Mouse (Mus musculus) limb, embryonic 13.5 days (tissue): ENCODE results near the gene Zer1. TPM values are rescaled to one million over a fixed set of nuclear protein-coding genes. Genes with fewer than 3 reads are reported as not detected.

Experiments used
- ATAC-seq: fragments of 200-750 bp; cut with Nextera tagmentation; 2 replicates; pipeline ENCODE4 v1.8.0; 2017; ENCODE audit warnings: low read depth, moderate number of reproducible peaks, moderate TSS enrichment; ENCODE audit not compliant: low FRiP score
- H3K27ac ChIP-seq: fragments of 300-500 bp; sonication (generic); 2 replicates; pipeline ENCODE4 v1.5.1; 2015; ENCODE audit warnings: inconsistent platforms, mild to moderate bottlenecking, moderate library complexity
- H3K27me3 ChIP-seq: fragments of 300-500 bp; sonication (generic); 2 replicates; pipeline ENCODE4 v1.6.1; 2015; ENCODE audit warnings: mild to moderate bottlenecking, inconsistent platforms
- H3K36me3 ChIP-seq: fragments of 300-500 bp; sonication (generic); 2 replicates; pipeline ENCODE4 v1.6.1; 2015; ENCODE audit warnings: inconsistent platforms, mild to moderate bottlenecking, moderate library complexity
- H3K4me1 ChIP-seq: fragments of 300-500 bp; sonication (generic); 2 replicates; pipeline ENCODE4 v1.6.1; 2015; ENCODE audit warnings: inconsistent platforms
- H3K4me2 ChIP-seq: fragments of 300-500 bp; sonication (generic); replicated peaks from 2 replicates; pipeline ENCODE4 v1.6.1; 2015; ENCODE audit warnings: inconsistent platforms, mild to moderate bottlenecking, moderate library complexity
- H3K4me3 ChIP-seq: fragments of 300-500 bp; sonication (generic); 2 replicates; pipeline ENCODE4 v1.5.1; 2015; ENCODE audit warnings: moderate library complexity, mild to moderate bottlenecking, inconsistent platforms
- H3K9ac ChIP-seq: fragments of 300-500 bp; sonication (generic); 2 replicates; pipeline ENCODE4 v1.6.1; 2015; ENCODE audit warnings: mild to moderate bottlenecking, inconsistent platforms
- H3K9me3 ChIP-seq: fragments of 300-500 bp; sonication (generic); 2 replicates; pipeline ENCODE4 v1.6.1; 2016; ENCODE audit warnings: inconsistent platforms
- WGBS: fragments of 180-500 bp; shearing (Covaris S2); methylation state at CpG from one replicate; pipeline ENCODE4 v1.1.7; 2015; 5-methylcytosine and 5-hydroxymethylcytosine counted together
- polyA plus RNA-seq: library from polyadenylated mRNA; unstranded; fragments of >200 nt; fragmentation: Nextera tagmentation; extraction: Ambion mirVana; gene quantifications from 2 replicates; pipeline ENCODE4 v1.2.1, GENCODE M21; 2015

Gene Zer1
- polyA plus RNA-seq, 1 experiment from 2014 or later, result 11.2 TPM

GRCm38 (mm10) chr2:30120269-30120668, 4.1 kb downstream of the Zer1 start:
- no peak overlapping the region for H3K4me3 ChIP-seq
- WGBS, result 83% methylated on average over 4 of the region's 4 CpGs
- no peak overlapping the region for H3K9ac ChIP-seq
- H3K4me1 ChIP-seq, result peaks cover 20% of the 10 kb centered on the region
- H3K9me3 ChIP-seq, result no peaks in the 10 kb centered on the region
- no peak overlapping the region for H3K4me2 ChIP-seq
- no peaks in the 10 kb centered on the region for H3K27me3 ChIP-seq
- H3K27ac ChIP-seq, result no peak overlapping the region
- ATAC-seq, result no peak
- H3K36me3 ChIP-seq, result peaks cover 12% of the 10 kb centered on the region

- H3K9me3 ChIP-seq, result no peaks in the 10 kb centered on the region
- WGBS, result 39% methylated on average over 6 of the region's 6 CpGs
- peaks cover 16% of the 10 kb centered on the region for H3K4me1 ChIP-seq
Measured at GRCm38 (mm10) chr2:30119641-30120051, 4.7 kb downstream of the Zer1 start.

GRCm38 (mm10) chr2:30112564-30112963, 11.8 kb downstream of the Zer1 start:
- Histone ChIP-seq H3K27me3 (no peaks in the 10 kb centered on the region), H3K27ac (no peak overlapping the region), H3K4me3 (no peak overlapping the region), H3K9me3 (no peaks in the 10 kb centered on the region), H3K36me3 (peaks cover 64% of the 10 kb centered on the region), H3K9ac (no peak overlapping the region), H3K4me1 (no peaks in the 10 kb centered on the region), H3K4me2 (no peak overlapping the region)
- WGBS, result 87% methylated on average over 5 of the region's 5 CpGs
- no peak for ATAC-seq

More at GRCm38 (mm10) chr2:30119641-30120051, 4.7 kb downstream of the Zer1 start:
- H3K27me3 ChIP-seq, result no peaks in the 10 kb centered on the region
- no peak overlapping the region for H3K27ac ChIP-seq
- H3K4me3 ChIP-seq, result no peak overlapping the region
- H3K4me2 ChIP-seq, result no peak overlapping the region
- H3K9ac ChIP-seq, result no peak overlapping the region
- ATAC-seq, result no peak
- peaks cover 16% of the 10 kb centered on the region for H3K36me3 ChIP-seq

- Histone ChIP-seq H3K36me3 (peaks cover 74% of the 10 kb centered on the region), H3K27ac (no peak overlapping the region), H3K27me3 (no peaks in the 10 kb centered on the region), H3K9me3 (no peaks in the 10 kb centered on the region), H3K4me1 (no peaks in the 10 kb centered on the region), H3K9ac (no peak overlapping the region), H3K4me2 (no peak overlapping the region), H3K4me3 (no peak overlapping the region)
- WGBS, result 87% methylated on average over 2 of the region's 2 CpGs
- no peak for ATAC-seq
Measured at GRCm38 (mm10) chr2:30111500-30111899, 12.9 kb downstream of the Zer1 start.

- peaks cover 99% of the 10 kb centered on the region for H3K36me3 ChIP-seq
- 93% methylated on average over 4 of the region's 4 CpGs for WGBS
- H3K9ac ChIP-seq, result no peak overlapping the region; the same call in 1 of the 2 replicates
- no peak overlapping the region for H3K27ac ChIP-seq
- no peaks in the 10 kb centered on the region for H3K4me1 ChIP-seq
- H3K4me3 ChIP-seq, result no peak overlapping the region
- H3K27me3 ChIP-seq, result no peaks in the 10 kb centered on the region
- H3K4me2 ChIP-seq, result no peak overlapping the region
- ATAC-seq, result no peak
- H3K9me3 ChIP-seq, result no peaks in the 10 kb centered on the region
Measured at GRCm38 (mm10) chr2:30108260-30108659, 16.1 kb downstream of the Zer1 start.

- 94% methylated on average over 5 of the region's 5 CpGs for WGBS
- H3K9me3 ChIP-seq, result no peaks in the 10 kb centered on the region
- H3K4me2 ChIP-seq, result no peak overlapping the region
- no peak overlapping the region for H3K4me3 ChIP-seq
- no peaks in the 10 kb centered on the region for H3K27me3 ChIP-seq
- H3K27ac ChIP-seq, result no peak overlapping the region; the same call in 1 of the 2 replicates
- peaks cover 99% of the 10 kb centered on the region for H3K36me3 ChIP-seq
- ATAC-seq, result no peak
- H3K9ac ChIP-seq, result no peak overlapping the region
- no peaks in the 10 kb centered on the region for H3K4me1 ChIP-seq
Measured at GRCm38 (mm10) chr2:30107646-30108045, 16.7 kb downstream of the Zer1 start.

GRCm38 (mm10) chr2:30106364-30106763, 18.0 kb downstream of the Zer1 start:
- no peak for ATAC-seq
- Histone ChIP-seq H3K27me3 (no peaks in the 10 kb centered on the region), H3K9ac (no peak overlapping the region), H3K4me2 (no peak overlapping the region), H3K36me3 (peaks cover 100% of the 10 kb centered on the region), H3K4me1 (no peaks in the 10 kb centered on the region), H3K27ac (no peak overlapping the region), H3K4me3 (no peak overlapping the region), H3K9me3 (no peaks in the 10 kb centered on the region)

- Histone ChIP-seq H3K9me3 (no peaks in the 10 kb centered on the region), H3K36me3 (peaks cover 90% of the 10 kb centered on the region), H3K4me2 (no peak overlapping the region), H3K4me1 (no peaks in the 10 kb centered on the region), H3K4me3 (no peak overlapping the region), H3K27me3 (no peaks in the 10 kb centered on the region), H3K27ac (no peak overlapping the region), H3K9ac (no peak overlapping the region)
- 75% methylated on average over 4 of the region's 4 CpGs for WGBS
- ATAC-seq, result no peak
Measured at GRCm38 (mm10) chr2:30100214-30100613, 24.2 kb downstream of the Zer1 start.

- Histone ChIP-seq H3K9me3 (no peaks in the 10 kb centered on the region), H3K36me3 (peaks cover 59% of the 10 kb centered on the region), H3K9ac (0 out of 2 replicates have a peak overlapping the region, but pooled peaks have one; percentile 5), H3K27ac (no peak overlapping the region), H3K4me2 (no peak overlapping the region), H3K4me3 (no peak overlapping the region), H3K4me1 (peaks cover 19% of the 10 kb centered on the region), H3K27me3 (no peaks in the 10 kb centered on the region)
- ATAC-seq, result no peak
- WGBS, result 75% methylated on average over 2 of the region's 2 CpGs
Measured at GRCm38 (mm10) chr2:30095882-30096527, 28.4 kb downstream of the Zer1 start.

GRCm38 (mm10) chr2:30094208-30094588, 30.2 kb downstream of the Zer1 start:
- no peak for ATAC-seq
- Histone ChIP-seq H3K36me3 (peaks cover 55% of the 10 kb centered on the region), H3K9me3 (no peaks in the 10 kb centered on the region), H3K27me3 (no peaks in the 10 kb centered on the region), H3K9ac (peak overlapping the region; percentile 69), H3K4me2 (peak overlapping the region; percentile 80), H3K4me1 (peaks cover 19% of the 10 kb centered on the region), H3K4me3 (peak overlapping the region; percentile 68), H3K27ac (peak overlapping the region; percentile 39; the same call in 1 of the 2 replicates)
- 2% methylated on average over 13 of the region's 13 CpGs for WGBS

- ATAC-seq, result peak; percentile 98
- Histone ChIP-seq H3K9me3 (no peaks in the 10 kb centered on the region), H3K27me3 (no peaks in the 10 kb centered on the region), H3K27ac (peak within 1 kb of the TSS; percentile 52; the same call in 1 of the 2 replicates), H3K4me1 (peaks cover 19% of the 10 kb centered on the region), H3K9ac (peak within 1 kb of the TSS; percentile 69), H3K36me3 (peaks cover 49% of the 10 kb centered on the region), H3K4me3 (peak within 1 kb of the TSS; percentile 68), H3K4me2 (peak within 1 kb of the TSS; percentile 80)
- under 1% methylated on average over 51 of the region's 51 CpGs for WGBS
Measured at GRCm38 (mm10) chr2:30093471-30094207, 30.7 kb downstream of the Zer1 start, which contains the start of gene Zdhhc12. Gene Zdhhc12 (minus strand): TSS chr2:30093648.

- ATAC-seq, result no peak
- H3K4me3 ChIP-seq, result peak overlapping the region; percentile 68
- no peaks in the 10 kb centered on the region for H3K9me3 ChIP-seq
- WGBS, result 56% methylated on average over 6 of the region's 6 CpGs
- peak overlapping the region; percentile 80 for H3K4me2 ChIP-seq
- peaks cover 40% of the 10 kb centered on the region for H3K36me3 ChIP-seq
- no peak overlapping the region for H3K27ac ChIP-seq
- peak overlapping the region; percentile 69 for H3K9ac ChIP-seq
- H3K27me3 ChIP-seq, result no peaks in the 10 kb centered on the region
- peaks cover 19% of the 10 kb centered on the region for H3K4me1 ChIP-seq
Measured at GRCm38 (mm10) chr2:30092280-30092918, 32.0 kb downstream of the Zer1 start.
